Mouse (Mus musculus): ENCODE results near the gene Atp5k. TPM values are rescaled to one million over a fixed set of nuclear protein-coding genes. Genes with fewer than 3 reads are reported as not detected.

Atp5k gene
- polyA plus RNA-seq (2014; fragmentation: Illumina TruSeq; extraction: RNeasy Lipid Tissue Mini Kit (QIAGEN cat#74804); ENCODE audit: low read depth, low replicate concordance) = 435 TPM

DNA sequence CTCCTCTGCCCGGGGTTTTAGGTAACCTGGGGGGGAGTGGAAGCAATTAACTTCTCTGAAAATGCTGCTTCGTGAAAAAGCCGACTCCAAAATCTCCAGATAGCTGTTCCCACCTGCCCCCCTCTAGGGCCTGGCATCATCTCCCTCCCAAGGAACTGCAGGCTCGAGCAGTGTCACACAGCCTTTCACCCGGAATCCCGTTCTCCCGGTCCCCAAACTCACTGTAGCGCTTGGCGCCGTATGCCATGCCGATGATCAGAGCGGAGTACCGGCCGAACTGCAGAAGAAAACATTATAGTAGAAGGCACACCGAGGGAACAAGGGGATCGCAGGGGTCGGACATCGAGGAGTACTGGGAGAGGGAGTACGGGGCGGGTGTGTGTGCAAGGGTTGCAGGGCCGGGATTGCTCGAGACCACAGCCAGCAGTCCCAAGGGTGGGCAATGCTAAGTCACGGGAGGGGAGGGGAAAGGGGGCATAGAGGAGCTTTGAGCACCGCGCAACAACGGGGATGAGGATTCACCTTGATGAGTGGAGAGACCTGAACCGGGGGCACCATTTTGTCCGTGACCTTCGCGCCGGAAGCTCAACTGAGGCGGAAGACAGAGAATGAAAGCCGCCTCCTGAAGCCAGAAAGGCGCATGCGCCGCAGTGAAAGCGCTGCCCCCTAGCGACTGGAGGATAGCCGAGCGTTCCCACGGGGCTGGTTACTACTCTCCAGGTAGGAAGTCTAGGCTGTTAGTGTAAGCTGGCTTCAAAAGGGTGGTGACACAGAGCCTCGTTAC lies at the start of gene Atp5k:
Gene Atp5k (minus strand): TSS at position 645 of the 784 bp plus-strand sequence.

DNA sequence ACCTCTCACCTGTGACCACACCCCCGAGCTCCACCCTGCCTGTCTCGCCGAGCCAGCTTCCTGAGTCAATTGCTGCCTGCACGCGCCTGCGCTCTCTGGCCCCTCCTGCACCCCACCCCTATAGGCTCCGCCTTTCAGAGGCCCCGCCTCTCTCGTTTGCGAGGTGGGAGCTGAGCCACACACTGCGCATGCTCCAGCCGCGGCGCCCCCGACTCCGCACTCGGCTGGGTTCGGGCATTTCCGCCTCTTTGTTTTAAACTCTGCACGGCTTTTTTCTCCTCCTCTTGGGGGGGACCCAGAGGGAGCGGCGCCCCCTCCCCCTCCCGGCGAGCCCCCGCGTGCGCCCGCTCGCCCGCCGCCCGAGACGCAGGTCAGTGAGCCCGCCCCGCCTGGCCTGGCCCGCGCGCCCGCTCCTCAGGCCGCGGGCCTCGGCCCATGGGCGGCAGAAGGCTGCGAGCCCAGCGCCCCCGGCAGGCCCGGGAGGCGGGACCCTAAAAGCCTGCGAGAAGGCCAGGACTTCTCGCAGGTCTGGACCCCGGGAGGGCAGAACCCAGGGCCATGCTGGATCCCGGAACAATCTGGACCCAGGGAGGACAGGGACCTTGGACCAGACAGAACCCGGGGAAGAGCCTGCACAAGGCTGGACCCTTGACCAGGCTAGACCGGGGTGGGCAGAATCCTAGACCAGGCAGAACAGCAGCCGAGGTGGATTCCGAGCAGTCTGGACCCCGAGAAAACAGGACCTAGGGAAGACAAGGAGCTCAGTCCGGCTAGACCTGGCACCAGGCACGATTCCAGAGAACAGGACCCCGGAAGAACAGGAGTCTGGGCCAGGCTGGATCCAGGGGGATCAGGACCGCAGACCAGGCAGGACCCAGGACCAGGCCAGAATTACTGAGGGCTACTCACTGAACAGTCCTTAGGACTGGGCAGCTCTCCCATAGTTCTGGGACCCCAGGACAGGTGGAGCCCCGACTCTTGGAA lies 27.1 kb upstream of the Atp5k start, which contains the start of gene Pcgf3:
Gene Pcgf3 (plus strand): TSS at position 151 of the 984 bp plus-strand sequence.

DNA sequence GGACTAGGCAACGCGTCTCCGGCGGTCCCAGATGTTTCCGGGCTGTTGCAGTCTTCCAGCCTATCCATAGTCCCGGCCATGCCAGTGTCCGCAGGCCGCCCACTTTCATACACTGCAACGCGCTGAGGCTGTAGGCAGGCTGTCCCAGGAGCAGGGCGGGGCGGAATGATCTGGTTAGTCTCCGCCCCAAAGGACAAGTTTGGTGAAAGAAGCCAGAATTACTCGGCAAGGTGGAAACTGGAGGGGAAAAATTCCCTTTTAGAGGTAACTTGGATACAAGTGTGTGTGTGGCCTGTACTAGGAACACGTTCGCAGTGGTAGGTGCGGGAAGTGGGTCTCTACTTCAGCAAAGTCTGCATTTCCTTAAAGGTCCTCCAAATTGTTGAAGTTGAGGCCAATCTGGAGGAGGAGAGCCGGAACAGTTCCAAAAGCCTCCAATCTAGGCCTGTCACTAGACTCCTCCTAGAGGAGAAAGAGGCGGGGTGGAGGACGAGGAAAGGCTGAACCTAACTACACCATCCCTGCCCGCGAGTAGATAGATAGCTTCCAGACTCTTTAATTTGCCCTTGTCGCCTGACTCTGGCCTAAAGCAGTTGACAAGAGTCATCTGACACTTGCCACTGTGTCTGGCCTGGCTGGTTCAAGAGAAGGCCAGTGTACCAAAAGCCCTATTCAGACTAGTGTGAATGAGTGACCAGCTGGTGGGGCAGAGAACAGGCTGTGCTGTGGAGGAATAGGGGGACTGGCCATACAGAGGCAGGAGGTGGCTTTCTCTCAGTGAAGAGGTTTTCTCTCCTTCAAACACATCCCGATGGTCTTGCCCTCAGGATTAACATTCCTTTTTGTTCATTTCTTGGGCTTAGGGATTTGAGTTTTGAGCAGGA lies 14.8 kb upstream of the Atp5k start, which contains the start of gene Mfsd7a:
Gene Mfsd7a (minus strand): TSS at position 107 of the 884 bp plus-strand sequence.

DNA sequence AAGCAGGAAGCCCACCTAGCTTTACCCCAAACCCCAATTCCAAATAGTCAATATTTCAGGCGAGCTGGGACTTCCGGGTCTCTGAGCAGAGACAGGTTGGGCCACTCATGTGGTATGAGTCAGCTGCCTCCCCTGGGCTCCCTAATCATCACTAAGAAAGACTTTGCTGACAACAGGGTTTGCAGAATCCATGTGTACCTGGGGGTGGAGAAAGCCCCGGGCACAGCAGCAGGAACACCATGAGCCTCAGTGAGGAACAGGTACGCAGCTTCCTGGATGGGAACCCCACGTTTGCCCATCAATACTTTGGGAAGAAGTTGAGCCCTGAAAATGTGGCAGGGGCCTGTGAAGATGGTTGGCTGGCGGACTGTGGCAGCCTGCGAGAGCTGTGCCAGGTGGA lies 46.0 kb downstream of the Atp5k start, which contains the start of gene Pde6b:
Gene Pde6b (plus strand): TSS at position 191 of the 400 bp plus-strand sequence.

Other genes with a start within 250 kb of the Atp5k start
- gene Dr1, start 165.6 kb downstream of the Atp5k start, polyA plus RNA-seq (2014; fragmentation: Illumina TruSeq; extraction: RNeasy Lipid Tissue Mini Kit (QIAGEN cat#74804); ENCODE audit: low read depth, low replicate concordance) = 23.2 TPM
- gene Pigg, start 121.8 kb downstream of the Atp5k start, polyA plus RNA-seq (2014; fragmentation: Illumina TruSeq; extraction: RNeasy Lipid Tissue Mini Kit (QIAGEN cat#74804); ENCODE audit: low read depth, low replicate concordance) = 11.9 TPM
- 1.7 TPM for gene Gm42517, start 66.5 kb downstream of the Atp5k start, polyA plus RNA-seq (2014; fragmentation: Illumina TruSeq; extraction: RNeasy Lipid Tissue Mini Kit (QIAGEN cat#74804); ENCODE audit: low read depth, low replicate concordance)
- gene Pde6b, start 46.1 kb downstream of the Atp5k start, polyA plus RNA-seq (2014; fragmentation: Illumina TruSeq; extraction: RNeasy Lipid Tissue Mini Kit (QIAGEN cat#74804); ENCODE audit: low read depth, low replicate concordance) = not detected
- gene Mfsd7a, start 14.4 kb upstream of the Atp5k start, polyA plus RNA-seq (2014; fragmentation: Illumina TruSeq; extraction: RNeasy Lipid Tissue Mini Kit (QIAGEN cat#74804); ENCODE audit: low read depth, low replicate concordance) = 5.0 TPM
- 11.3 TPM for gene Pcgf3, start 26.8 kb upstream of the Atp5k start, polyA plus RNA-seq (2014; fragmentation: Illumina TruSeq; extraction: RNeasy Lipid Tissue Mini Kit (QIAGEN cat#74804); ENCODE audit: low read depth, low replicate concordance)
- gene Cplx1, start 115.6 kb upstream of the Atp5k start, polyA plus RNA-seq (2014; fragmentation: Illumina TruSeq; extraction: RNeasy Lipid Tissue Mini Kit (QIAGEN cat#74804); ENCODE audit: low read depth, low replicate concordance) = 0.67 TPM
- gene Gak, start 195.3 kb upstream of the Atp5k start, polyA plus RNA-seq (2014; fragmentation: Illumina TruSeq; extraction: RNeasy Lipid Tissue Mini Kit (QIAGEN cat#74804); ENCODE audit: low read depth, low replicate concordance) = 66.0 TPM
- 34.5 TPM for gene Tmem175, start 195.3 kb upstream of the Atp5k start, polyA plus RNA-seq (2014; fragmentation: Illumina TruSeq; extraction: RNeasy Lipid Tissue Mini Kit (QIAGEN cat#74804); ENCODE audit: low read depth, low replicate concordance)
- 23.0 TPM for gene Idua, start 225.9 kb upstream of the Atp5k start, polyA plus RNA-seq (2014; fragmentation: Illumina TruSeq; extraction: RNeasy Lipid Tissue Mini Kit (QIAGEN cat#74804); ENCODE audit: low read depth, low replicate concordance)
- gene Dgkq, start 235.2 kb upstream of the Atp5k start, polyA plus RNA-seq (2014; fragmentation: Illumina TruSeq; extraction: RNeasy Lipid Tissue Mini Kit (QIAGEN cat#74804); ENCODE audit: low read depth, low replicate concordance) = 12.9 TPM
- not detected for gene Slc26a1, start 241.1 kb upstream of the Atp5k start, polyA plus RNA-seq (2014; fragmentation: Illumina TruSeq; extraction: RNeasy Lipid Tissue Mini Kit (QIAGEN cat#74804); ENCODE audit: low read depth, low replicate concordance)

Data from adipose tissue, adult 10 weeks (tissue).